ENCODE assay signal across 21 mouse cellular contexts in the genomic region with DNA sequence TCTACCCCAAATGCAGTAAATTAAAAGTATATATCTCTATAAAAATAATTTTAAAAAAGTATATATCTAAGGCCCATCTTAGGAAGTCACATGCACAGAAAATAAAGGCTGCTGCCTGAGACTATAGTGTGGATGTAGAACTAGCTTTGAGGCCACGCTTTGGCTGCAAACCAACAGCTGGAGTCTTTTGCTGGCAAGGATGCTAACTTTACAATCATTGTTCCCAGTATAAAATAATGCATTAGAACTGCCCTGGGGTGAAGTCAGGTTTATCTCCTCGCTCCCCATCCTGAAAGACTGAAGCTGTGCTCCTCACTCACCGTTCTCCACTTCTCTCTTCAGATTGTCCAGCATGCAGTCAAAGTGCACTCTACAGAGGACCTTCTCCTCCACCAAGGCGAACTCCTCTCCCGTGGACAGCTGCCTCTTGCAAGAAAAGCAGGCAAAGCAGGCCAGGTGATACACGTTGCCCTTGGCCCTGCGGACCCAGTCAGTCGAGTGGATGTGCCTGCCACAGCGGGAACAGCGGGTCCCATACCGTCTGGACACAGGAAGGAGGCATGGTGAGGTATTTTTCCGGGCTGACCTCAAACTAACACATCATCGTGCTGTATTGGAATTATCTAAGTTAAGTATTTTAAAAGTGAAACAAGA. TPM values are rescaled to one million over a fixed set of nuclear protein-coding genes. Genes with fewer than 3 reads are reported as not detected.
DNase-seq lines count a peak whose midpoint lies in the region; ATAC-seq lines count a peak whose summit lies in the region.
"Had no signal": no experiment of that assay in that cellular context is flagged by ENCODE, and none has a peak within 500 bp of the region (broad histone marks: within the 10 kb centered on the region; RNA-seq: fewer than 3 reads in every experiment).

No protein-coding gene starts in this region.

- no peak overlapping the region for H3K4me2 ChIP-seq in forebrain, embryonic 13.5 days
- no peak overlapping the region for H3K4me2 ChIP-seq in forebrain, embryonic 15.5 days (replicated peaks)
- peak overlapping the region; percentile 46 for H3K4me2 ChIP-seq in embryonic facial prominence, embryonic 14.5 days (ENCODE audit: low read depth, low read length)
- H3K4me2 ChIP-seq: hindbrain, embryonic 12.5 days had no signal

- H3K9me3 ChIP-seq in forebrain, embryonic 13.5 days (replicated peaks): no peaks in the 10 kb centered on the region
- H3K9me3 ChIP-seq in forebrain, embryonic 15.5 days: no peaks in the 10 kb centered on the region
- H3K9me3 ChIP-seq in megakaryocyte, embryonic 14.5 days: no peaks in the 10 kb centered on the region
- no peaks in the 10 kb centered on the region for H3K9me3 ChIP-seq in embryonic facial prominence, embryonic 14.5 days (ENCODE audit: control insufficient read depth, low read length)
- H3K9me3 ChIP-seq: hindbrain, embryonic 12.5 days had no signal

- no peak overlapping the region for H3K27ac ChIP-seq in forebrain, embryonic 13.5 days
- H3K27ac ChIP-seq in forebrain, embryonic 15.5 days (replicated peaks): no peak overlapping the region
- peak overlapping the region; percentile 58; the same call in 1 of the 2 replicates for H3K27ac ChIP-seq in embryonic facial prominence, embryonic 14.5 days (replicated peaks; ENCODE audit: low read depth, low read length)
- H3K27ac ChIP-seq: hindbrain, embryonic 12.5 days had no signal

- no peak for ATAC-seq in forebrain, embryonic 13.5 days
- ATAC-seq in forebrain, embryonic 15.5 days (replicated peaks): no peak
- ATAC-seq in megakaryocyte, adult 5-6 weeks (ENCODE audit: poor library complexity, severe bottlenecking): no peak
- no peak for ATAC-seq in embryonic facial prominence, embryonic 14.5 days (ENCODE audit: low read depth)
- ATAC-seq: forebrain, postnatal 0 days; hindbrain, embryonic 16.5 days; inflammation-experienced regulatory T-cells, adult 6 months; intestine, postnatal 0 days had no signal

- H3K9ac ChIP-seq in forebrain, embryonic 13.5 days: 0 out of 2 replicates have a peak overlapping the region, but pooled peaks have one; percentile 18
- H3K9ac ChIP-seq in forebrain, embryonic 15.5 days (replicated peaks): no peak overlapping the region
- peak overlapping the region; percentile 60; the same call in 1 of the 2 replicates for H3K9ac ChIP-seq in embryonic facial prominence, embryonic 14.5 days (ENCODE audit: low read depth, low read length)
- H3K9ac ChIP-seq: forebrain, postnatal 0 days; hindbrain, embryonic 12.5 days had no signal

- H3K27me3 ChIP-seq in forebrain, embryonic 13.5 days: peaks cover 60% of the 10 kb centered on the region
- H3K27me3 ChIP-seq in forebrain, embryonic 15.5 days: peaks cover 43% of the 10 kb centered on the region
- peaks cover 47% of the 10 kb centered on the region for H3K27me3 ChIP-seq in megakaryocyte, embryonic 14.5 days (replicated peaks)
- peaks cover 45% of the 10 kb centered on the region for H3K27me3 ChIP-seq in embryonic facial prominence, embryonic 14.5 days (replicated peaks; ENCODE audit: control insufficient read depth, insufficient read depth, low read length)

- no peaks in the 10 kb centered on the region for H3K4me1 ChIP-seq in forebrain, embryonic 13.5 days
- H3K4me1 ChIP-seq in forebrain, embryonic 15.5 days: no peaks in the 10 kb centered on the region
- H3K4me1 ChIP-seq in megakaryocyte, embryonic 14.5 days: peaks cover 3% of the 10 kb centered on the region; the same call in 1 of the 2 replicates
- no peaks in the 10 kb centered on the region; the same call in 1 of the 2 replicates for H3K4me1 ChIP-seq in embryonic facial prominence, embryonic 14.5 days (ENCODE audit: control insufficient read depth, insufficient read depth, low read length)
- H3K4me1 ChIP-seq: hindbrain, embryonic 12.5 days had no signal

- no peak for DNase-seq in embryonic facial prominence, embryonic 14.5 days (ENCODE audit: low spot score)
- DNase-seq in liver: no peak
- DNase-seq: adrenal gland, adult 8-10 months; cerebellum, adult 18-20 months; cerebellum, adult 9-11 months; cerebellum, postnatal 36 days; forebrain, postnatal 0 days; gastrocnemius, postnatal 14 days; heart, postnatal 10 days; heart, postnatal 4 days had no signal

- WGBS in forebrain, embryonic 13.5 days: 76% methylated on average over 13 of the region's 13 CpGs
- 74% methylated on average over 13 of the region's 13 CpGs for WGBS in forebrain, embryonic 15.5 days
- 58% methylated on average over 13 of the region's 13 CpGs for WGBS in embryonic facial prominence, embryonic 14.5 days

- no peaks in the 10 kb centered on the region for H3K36me3 ChIP-seq in forebrain, embryonic 13.5 days (ENCODE audit: poor library complexity, severe bottlenecking)
- no peaks in the 10 kb centered on the region for H3K36me3 ChIP-seq in forebrain, embryonic 15.5 days
- no peaks in the 10 kb centered on the region for H3K36me3 ChIP-seq in megakaryocyte, embryonic 14.5 days (replicated peaks; ENCODE audit: low read length)
- no peaks in the 10 kb centered on the region for H3K36me3 ChIP-seq in embryonic facial prominence, embryonic 14.5 days (ENCODE audit: control insufficient read depth, insufficient read depth, low read length)
- H3K36me3 ChIP-seq: hindbrain, embryonic 12.5 days had no signal

- H3K4me3 ChIP-seq in forebrain, embryonic 13.5 days: no peak overlapping the region
- no peak overlapping the region for H3K4me3 ChIP-seq in forebrain, embryonic 15.5 days
- peak overlapping the region; percentile 38 for H3K4me3 ChIP-seq in megakaryocyte, embryonic 14.5 days (replicated peaks)
- peak overlapping the region; percentile 19; the same call in 1 of the 2 replicates for H3K4me3 ChIP-seq in embryonic facial prominence, embryonic 14.5 days (ENCODE audit: low read depth, low read length)
- H3K4me3 ChIP-seq: hindbrain, embryonic 12.5 days had no signal

RNA-seq across cellular contexts. Expression of gene Lhx8, which starts 8.4 kb away (rescaled TPM):
- 15.7 and 24.5 TPM in 2 replicates for polyA plus RNA-seq in forebrain, embryonic 13.5 days (2015; fragmentation: Nextera tagmentation; extraction: Ambion mirVana)
- 22.6 and 25.3 TPM in 2 replicates for polyA plus RNA-seq in forebrain, embryonic 15.5 days (2015; fragmentation: Nextera tagmentation; extraction: Ambion mirVana)
- not detected in 2 replicates for polyA plus RNA-seq in megakaryocyte, embryonic 14.5 days (2012; ENCODE audit: insufficient read depth, low replicate concordance)
- total RNA-seq in megakaryocyte, adult 5-6 weeks (2015): not detected in 2 replicates
- total RNA-seq in megakaryocyte, adult 5-6 weeks (2017): not detected in 2 replicates
- polyA plus RNA-seq in embryonic facial prominence, embryonic 14.5 days (2014; fragmentation: Nextera tagmentation; extraction: Ambion mirVana): 12.0 and 15.1 TPM in 2 replicates
- total RNA-seq: ES-E14; gastrocnemius, adult 18-20 months; granulocyte monocyte progenitor cell, adult 5-6 weeks; heart, postnatal 4 days had no signal
- polyA plus RNA-seq: inflammation-experienced regulatory T-cells, adult 6 months; intestine, postnatal 0 days had no signal

Comparison
In these comparisons a context has a peak if more than half of its experiments do, and no peak if none do; other contexts are left out.
1. H3K4me3 ChIP-seq: peak in megakaryocyte, embryonic 14.5 days (single experiment) and embryonic facial prominence, embryonic 14.5 days (single experiment); none in forebrain, embryonic 13.5 days (single experiment) and forebrain, embryonic 15.5 days (single experiment).
2. RNA of gene Lhx8, which starts 8.4 kb away (polyA plus RNA-seq): 22.6 to 25.3 TPM in forebrain, embryonic 15.5 days, 15.7 to 24.5 TPM in forebrain, embryonic 13.5 days and 12.0 to 15.1 TPM in embryonic facial prominence, embryonic 14.5 days; not detected in megakaryocyte, embryonic 14.5 days; every median in the first group is over 10 times any median in the second.